Mouse (Mus musculus) erythroblast, adult 5-6 weeks (primary cell): ENCODE measurements around the gene Camta2. TPM values are rescaled to one million over a fixed set of nuclear protein-coding genes. Genes with fewer than 3 reads are reported as not detected.

Experiments used
- ATAC-seq: replicated peaks from 2 replicates; pipeline ENCODE4 v1.8.0; 2016; ENCODE audit warnings: moderate number of reproducible peaks, mild to moderate bottlenecking, moderate TSS enrichment, inconsistent platforms; ENCODE audit not compliant: poor library complexity, low FRiP score, severe bottlenecking
- total RNA-seq, 2 experiments: library from RNA; stranded (forward) in 1 of 2; stranded (reverse) in 1 of 2; fragments of 150-400 nt in 1 of 2; fragments of 200-764, 138-1000 nt in 1 of 2; gene quantifications; 2 replicates each; pipeline versions ENCODE4 v1.2.3 to v1.2.4; 2015 to 2017; ENCODE audit warnings: low replicate concordance in 2 of 2

Camta2 gene
- total RNA-seq, 2 experiments from 2014 or later, result 0.77 to 5.4 TPM

DNA sequence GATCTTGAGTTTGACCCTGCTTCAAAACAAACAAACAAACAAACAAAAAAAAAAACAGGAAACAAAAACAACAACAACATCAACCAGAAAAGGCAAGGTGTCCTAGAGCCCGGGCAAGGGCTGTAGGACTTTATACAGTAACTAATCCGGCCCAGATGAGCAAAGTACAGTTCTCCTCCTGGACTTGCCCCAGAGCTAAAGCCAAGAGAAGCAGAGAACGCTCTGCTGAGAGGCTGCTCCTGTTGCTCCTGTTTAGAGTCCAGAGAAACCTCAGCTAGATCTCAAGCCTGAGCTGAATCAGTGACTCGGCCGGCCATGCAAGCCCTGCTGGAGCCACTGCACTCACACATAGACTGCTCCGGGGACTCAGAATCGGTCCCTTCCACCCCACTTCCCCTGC is 57.8 kb downstream of the Camta2 start:
- no peak for ATAC-seq

GRCm38 (mm10) chr11:70629557-70629956 is 58.3 kb downstream of the Camta2 start:
- ATAC-seq, result peak; percentile 65

DNA sequence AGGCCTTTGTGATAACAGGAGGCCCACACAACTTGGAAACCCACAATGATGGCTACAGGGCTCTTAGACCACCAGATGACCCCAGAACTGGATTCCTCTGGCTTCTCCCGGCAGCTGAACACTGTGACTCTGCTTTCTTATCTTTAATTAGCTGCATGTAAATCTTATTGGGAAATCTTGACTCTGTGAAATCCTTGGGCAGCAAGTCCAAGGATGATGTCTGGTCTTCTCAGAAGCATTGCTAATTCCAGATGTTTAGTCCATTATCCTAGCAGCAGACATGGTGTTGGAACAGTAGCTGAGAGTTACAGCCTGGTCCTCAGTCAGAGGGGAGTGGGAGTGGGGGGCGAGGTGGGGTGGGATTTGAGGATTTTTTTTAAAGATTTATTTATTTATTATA is 59.5 kb downstream of the Camta2 start:
- no peak for ATAC-seq

DNA sequence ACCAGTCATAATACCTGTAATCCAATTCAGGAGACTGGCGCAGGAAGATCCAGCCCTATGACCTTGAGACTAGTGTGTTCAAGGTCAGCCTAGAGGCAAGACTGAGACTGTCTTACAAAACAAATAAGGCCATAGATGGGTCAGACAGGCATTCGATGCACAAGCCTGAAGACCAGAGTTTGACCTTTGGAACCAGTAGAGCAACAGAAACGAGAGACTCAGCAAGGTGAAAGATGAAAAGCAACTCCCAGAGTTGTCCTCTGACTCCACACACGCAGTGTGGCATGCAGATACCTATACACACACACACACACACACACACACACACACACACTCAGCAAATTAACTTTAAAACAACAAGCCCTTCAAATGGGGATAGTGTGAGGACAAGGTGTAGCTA is 61.0 kb downstream of the Camta2 start:
- ATAC-seq, result no peak

DNA sequence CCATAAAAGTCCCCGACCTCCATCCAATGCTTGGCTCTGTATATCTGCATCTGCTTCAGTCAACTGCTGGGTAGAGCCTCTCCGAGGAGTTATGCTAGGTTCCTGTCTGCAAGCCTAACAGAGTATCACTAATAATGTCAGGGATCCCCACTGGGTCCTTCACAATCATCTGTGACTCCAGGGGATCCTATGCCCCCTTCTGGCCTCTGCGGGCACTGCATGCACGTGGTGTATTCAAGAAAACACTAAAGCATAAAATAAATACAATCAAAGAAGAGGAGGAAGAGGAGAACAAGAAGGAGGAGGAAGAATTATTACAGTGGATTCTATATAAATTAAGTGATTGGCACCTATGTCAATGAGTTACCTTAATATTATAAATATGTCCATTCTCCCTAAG is 62.4 kb downstream of the Camta2 start:
- ATAC-seq, result peak; percentile 75

GRCm38 (mm10) chr11:70623053-70623742 is 64.7 kb downstream of the Camta2 start:
- 0 out of 2 replicates have a peak, but pooled peaks have one; percentile 38 for ATAC-seq

- no peak for ATAC-seq
Measured at GRCm38 (mm10) chr11:70621972-70622814, 65.7 kb downstream of the Camta2 start.

Other genes with a start within 250 kb of the Camta2 start
- 11.5 and 20.5 TPM in 2 replicates for gene Med11, start 236.2 kb downstream of the Camta2 start, total RNA-seq (2015; ENCODE audit: low replicate concordance)
- gene Med11, start 236.2 kb downstream of the Camta2 start, total RNA-seq (2017; ENCODE audit: low replicate concordance), result 5.4 and 6.2 TPM in 2 replicates
- gene Zmynd15, start 228.7 kb downstream of the Camta2 start, total RNA-seq (2015; ENCODE audit: low replicate concordance), result not detected in 2 replicates
- not detected in 2 replicates for gene Zmynd15, start 228.7 kb downstream of the Camta2 start, total RNA-seq (2017; ENCODE audit: low replicate concordance)
- gene Cxcl16, start 228.1 kb downstream of the Camta2 start, total RNA-seq (2015; ENCODE audit: low replicate concordance), result not detected in 2 replicates
- gene Cxcl16, start 228.1 kb downstream of the Camta2 start, total RNA-seq (2017; ENCODE audit: low replicate concordance), result not detected in 2 replicates
- gene Tm4sf5, start 182.9 kb downstream of the Camta2 start, total RNA-seq (2015; ENCODE audit: low replicate concordance), result not detected in 2 replicates
- not detected in 2 replicates for gene Tm4sf5, start 182.9 kb downstream of the Camta2 start, total RNA-seq (2017; ENCODE audit: low replicate concordance)
- not detected in 2 replicates for gene Vmo1, start 173.5 kb downstream of the Camta2 start, total RNA-seq (2015; ENCODE audit: low replicate concordance)
- gene Vmo1, start 173.5 kb downstream of the Camta2 start, total RNA-seq (2017; ENCODE audit: low replicate concordance), result not detected in 2 replicates
- not detected in 2 replicates for gene Gltpd2, start 168.9 kb downstream of the Camta2 start, total RNA-seq (2015; ENCODE audit: low replicate concordance)
- not detected in 2 replicates for gene Gltpd2, start 168.9 kb downstream of the Camta2 start, total RNA-seq (2017; ENCODE audit: low replicate concordance)
- 33.4 and 43.5 TPM in 2 replicates for gene Psmb6, start 162.7 kb downstream of the Camta2 start, total RNA-seq (2015; ENCODE audit: low replicate concordance)
- 55.5 and 62.5 TPM in 2 replicates for gene Psmb6, start 162.7 kb downstream of the Camta2 start, total RNA-seq (2017; ENCODE audit: low replicate concordance)
- not detected in 2 replicates for gene Gm40193, start 155.2 kb downstream of the Camta2 start, total RNA-seq (2015; ENCODE audit: low replicate concordance)
- not detected in 2 replicates for gene Gm40193, start 155.2 kb downstream of the Camta2 start, total RNA-seq (2017; ENCODE audit: low replicate concordance)
- gene Pld2, start 148.0 kb downstream of the Camta2 start, total RNA-seq (2015; ENCODE audit: low replicate concordance), result 0.42 TPM in 1 of 2 replicates, not detected in the other
- gene Pld2, start 148.0 kb downstream of the Camta2 start, total RNA-seq (2017; ENCODE audit: low replicate concordance), result not detected in 2 replicates
- 3.6 and 6.0 TPM in 2 replicates for gene Mink1, start 125.2 kb downstream of the Camta2 start, total RNA-seq (2015; ENCODE audit: low replicate concordance)
- 0.98 and 1.3 TPM in 2 replicates for gene Mink1, start 125.2 kb downstream of the Camta2 start, total RNA-seq (2017; ENCODE audit: low replicate concordance)
- not detected in 2 replicates for gene 4930544D05Rik, start 72.3 kb downstream of the Camta2 start, total RNA-seq (2015; ENCODE audit: low replicate concordance)
- gene 4930544D05Rik, start 72.3 kb downstream of the Camta2 start, total RNA-seq (2017; ENCODE audit: low replicate concordance), result not detected in 2 replicates
- gene Chrne, start 68.9 kb downstream of the Camta2 start, total RNA-seq (2015; ENCODE audit: low replicate concordance), result not detected in 2 replicates
- gene Chrne, start 68.9 kb downstream of the Camta2 start, total RNA-seq (2017; ENCODE audit: low replicate concordance), result not detected in 2 replicates
- 0.84 TPM in 1 of 2 replicates, not detected in the other for gene Gp1ba, start 49.0 kb downstream of the Camta2 start, total RNA-seq (2015; ENCODE audit: low replicate concordance)
- gene Gp1ba, start 49.0 kb downstream of the Camta2 start, total RNA-seq (2017; ENCODE audit: low replicate concordance), result 0.42 TPM in 1 of 2 replicates, not detected in the other
- gene Rnf167, start 40.9 kb downstream of the Camta2 start, total RNA-seq (2015; ENCODE audit: low replicate concordance), result 146 and 222 TPM in 2 replicates
- 217 and 308 TPM in 2 replicates for gene Rnf167, start 40.9 kb downstream of the Camta2 start, total RNA-seq (2017; ENCODE audit: low replicate concordance)
- 17.1 and 20.1 TPM in 2 replicates for gene Slc25a11, start 40.6 kb downstream of the Camta2 start, total RNA-seq (2015; ENCODE audit: low replicate concordance)
- 16.2 and 16.6 TPM in 2 replicates for gene Slc25a11, start 40.6 kb downstream of the Camta2 start, total RNA-seq (2017; ENCODE audit: low replicate concordance)
- 414 and 492 TPM in 2 replicates for gene Pfn1, start 33.5 kb downstream of the Camta2 start, total RNA-seq (2015; ENCODE audit: low replicate concordance)
- 125 and 193 TPM in 2 replicates for gene Pfn1, start 33.5 kb downstream of the Camta2 start, total RNA-seq (2017; ENCODE audit: low replicate concordance)
- gene Eno3, start 30.9 kb downstream of the Camta2 start, total RNA-seq (2015; ENCODE audit: low replicate concordance), result 1.5 and 2.9 TPM in 2 replicates
- 3.3 and 6.0 TPM in 2 replicates for gene Eno3, start 30.9 kb downstream of the Camta2 start, total RNA-seq (2017; ENCODE audit: low replicate concordance)
- gene Spag7, start 18.7 kb downstream of the Camta2 start, total RNA-seq (2015; ENCODE audit: low replicate concordance), result 10.6 and 31.3 TPM in 2 replicates
- gene Spag7, start 18.7 kb downstream of the Camta2 start, total RNA-seq (2017; ENCODE audit: low replicate concordance), result 21.4 and 25.6 TPM in 2 replicates
- not detected in 2 replicates for gene Inca1, start 12.1 kb upstream of the Camta2 start, total RNA-seq (2015; ENCODE audit: low replicate concordance)
- not detected in 2 replicates for gene Inca1, start 12.1 kb upstream of the Camta2 start, total RNA-seq (2017; ENCODE audit: low replicate concordance)
- gene Kif1c, start 12.4 kb upstream of the Camta2 start, total RNA-seq (2015; ENCODE audit: low replicate concordance), result 0.58 and 1.3 TPM in 2 replicates
- gene Kif1c, start 12.4 kb upstream of the Camta2 start, total RNA-seq (2017; ENCODE audit: low replicate concordance), result 2.4 and 2.8 TPM in 2 replicates
- gene Zfp3, start 76.1 kb upstream of the Camta2 start, total RNA-seq (2015; ENCODE audit: low replicate concordance), result 5.0 TPM in 1 of 2 replicates, not detected in the other
- not detected in 2 replicates for gene Zfp3, start 76.1 kb upstream of the Camta2 start, total RNA-seq (2017; ENCODE audit: low replicate concordance)
- gene Scimp, start 124.5 kb upstream of the Camta2 start, total RNA-seq (2015; ENCODE audit: low replicate concordance), result not detected in 2 replicates
- gene Scimp, start 124.5 kb upstream of the Camta2 start, total RNA-seq (2017; ENCODE audit: low replicate concordance), result not detected in 2 replicates
- gene Rabep1, start 156.7 kb upstream of the Camta2 start, total RNA-seq (2015; ENCODE audit: low replicate concordance), result 5.2 and 10.0 TPM in 2 replicates
- 10.8 and 19.2 TPM in 2 replicates for gene Rabep1, start 156.7 kb upstream of the Camta2 start, total RNA-seq (2017; ENCODE audit: low replicate concordance)